Mouse (Mus musculus) layer of hippocampus, adult 8-10 months (tissue): ENCODE results near the gene Ubc. TPM values are rescaled to one million over a fixed set of nuclear protein-coding genes. Genes with fewer than 3 reads are reported as not detected.
"Not testable (repeated sequence)": the region's sequence is repeated elsewhere in the genome, so short reads cannot be mapped to it uniquely, and the experiment has no call there.

Experiments
- DNase-seq, 2 experiments: peaks; one replicate each; pipeline ENCODE4 v3.0.0; 2022; ENCODE audit warnings: low spot score in 2 of 2
- total RNA-seq, 4 experiments: library from RNA; stranded (reverse); gene quantifications; 2 replicates each; pipeline ENCODE4 v1.2.4; 2022

Gene Ubc
- total RNA-seq, result 100 to 1,000 TPM; 769 to 857 (median 823) TPM

DNA sequence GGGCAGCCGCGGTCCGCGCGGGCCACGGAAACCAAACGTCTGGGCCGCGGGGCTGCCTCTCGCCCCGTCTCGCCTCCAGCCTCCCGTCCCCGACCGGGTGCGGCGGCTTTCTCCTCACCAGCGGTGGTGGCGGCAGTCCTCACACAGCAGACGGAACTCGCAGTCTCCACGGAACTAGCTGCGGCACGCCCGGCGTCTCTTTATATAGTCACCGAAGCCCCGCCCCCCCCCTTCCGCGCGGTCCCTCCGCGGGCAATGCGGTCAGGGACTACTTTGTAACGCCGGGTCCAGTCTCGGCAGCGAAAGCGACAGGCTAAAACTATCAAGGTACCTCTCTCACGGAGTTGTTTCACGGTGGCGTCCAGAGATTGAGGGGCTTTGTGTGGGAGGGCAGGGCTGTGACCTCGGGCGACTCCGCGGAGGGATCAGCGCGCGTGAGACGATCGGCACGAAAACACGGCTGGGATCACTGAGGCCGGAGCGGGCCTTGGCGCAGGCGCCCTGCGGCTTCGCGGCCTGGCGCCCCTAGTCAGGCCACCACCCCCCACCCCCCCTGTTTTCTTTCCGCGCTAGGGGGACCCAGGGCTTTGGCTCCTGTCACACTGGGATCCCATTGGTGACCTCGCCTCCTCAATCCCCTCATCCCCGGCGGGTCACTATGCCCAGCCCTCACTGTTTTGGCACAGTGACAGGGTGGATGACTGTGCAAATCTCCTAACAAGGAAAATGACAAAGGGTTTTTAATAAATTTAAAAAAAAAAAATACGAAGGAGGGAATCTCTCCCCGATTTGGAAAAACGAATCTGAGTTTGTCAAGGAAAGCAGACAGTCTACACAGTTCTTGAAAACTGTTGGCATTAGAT is at the start of gene Ubc:
TSS of gene Ubc (minus strand) at position 624 of the 863 bp plus-strand sequence.
- peak; percentile 86 to 89 for DNase-seq

DNA sequence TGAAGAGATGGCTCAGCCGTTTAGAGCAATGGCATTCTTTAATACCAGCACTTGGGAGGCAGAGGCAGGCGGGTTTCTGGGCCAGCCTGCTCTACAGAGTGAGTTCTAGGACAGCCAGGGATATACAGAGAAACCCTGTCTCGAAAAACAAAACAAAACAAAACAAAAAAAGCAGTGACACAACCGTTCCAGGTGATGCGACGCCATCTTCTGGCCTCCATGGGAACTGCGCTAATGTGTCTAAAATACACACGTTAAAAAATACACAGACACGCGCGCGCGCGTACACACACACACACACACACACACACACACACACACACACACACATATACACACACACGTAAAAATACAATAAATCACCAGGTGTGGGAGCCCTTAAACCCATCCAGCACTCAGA is 44.3 kb upstream of the Ubc start:
- not testable (repeated sequence) for DNase-seq

DNA sequence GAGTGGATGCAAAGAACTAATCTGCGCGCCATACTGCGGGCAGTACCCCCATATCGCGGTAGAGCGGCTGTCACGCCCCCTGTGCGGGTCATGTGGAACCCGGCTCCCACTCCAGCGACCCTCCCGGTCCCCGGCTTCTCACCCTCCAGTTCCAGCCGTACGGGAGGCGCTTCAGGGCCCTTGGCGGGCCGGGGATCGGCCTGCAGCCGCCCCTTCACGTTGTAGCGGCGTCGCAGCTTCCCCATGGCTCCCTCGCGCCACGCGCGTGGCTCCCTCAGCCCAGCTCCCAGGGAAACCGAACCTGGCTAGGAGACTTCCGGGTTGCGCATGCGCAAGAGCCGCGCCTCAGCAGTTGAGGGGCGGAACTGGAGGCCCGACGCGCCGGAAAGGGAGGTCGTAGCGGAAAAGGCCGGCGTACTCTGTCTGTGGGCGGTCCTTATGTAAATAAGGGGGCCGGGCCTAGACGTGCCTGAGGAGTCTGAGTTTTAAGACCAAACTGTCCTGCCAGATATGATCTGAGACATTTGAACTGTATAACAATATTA is 43.9 kb upstream of the Ubc start, which contains the start of gene Dhx37:
TSS of gene Dhx37 (minus strand) at position 329 of the 545 bp plus-strand sequence.
- DNase-seq, result peak; percentile 87 to 94

DNA sequence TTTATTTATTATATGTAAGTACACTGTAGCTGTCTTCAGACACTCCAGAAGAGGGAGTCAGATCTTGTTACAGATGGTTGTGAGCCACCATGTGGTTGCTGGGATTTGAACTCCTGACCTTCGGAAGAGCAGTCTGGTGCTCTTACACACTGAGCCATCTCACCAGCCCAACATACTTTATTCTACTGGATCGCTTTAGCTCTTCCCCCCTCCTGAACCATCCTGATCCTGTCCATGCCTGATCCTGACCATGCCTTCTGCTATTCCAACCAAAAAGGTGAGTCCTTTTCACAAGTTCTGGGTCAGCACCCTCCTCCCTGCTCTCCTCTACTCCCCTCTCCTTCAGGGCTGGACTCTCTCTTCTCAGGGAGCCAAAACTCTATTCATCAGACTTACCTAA is 42.3 kb upstream of the Ubc start:
- DNase-seq, result not testable (repeated sequence)

DNA sequence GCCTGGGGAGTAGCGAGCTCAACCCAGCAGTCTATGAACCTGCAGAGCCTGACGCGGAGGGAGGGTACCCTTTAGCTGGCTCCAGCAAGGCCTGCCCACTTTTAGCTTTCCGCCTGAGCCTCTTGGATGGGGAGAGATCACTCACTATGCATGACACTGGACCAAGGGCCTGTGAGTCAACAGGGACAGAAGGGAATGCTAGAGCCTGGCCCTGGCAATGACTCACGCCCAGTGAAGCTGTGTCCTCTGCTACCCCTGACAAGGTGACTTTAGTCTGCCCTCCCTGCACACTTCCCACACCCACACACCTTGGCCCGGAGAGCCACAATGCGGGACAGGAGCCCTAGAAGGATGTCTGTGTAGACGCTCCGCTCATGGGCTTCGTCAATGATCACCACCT is 36.3 kb upstream of the Ubc start:
- no peak for DNase-seq

DNA sequence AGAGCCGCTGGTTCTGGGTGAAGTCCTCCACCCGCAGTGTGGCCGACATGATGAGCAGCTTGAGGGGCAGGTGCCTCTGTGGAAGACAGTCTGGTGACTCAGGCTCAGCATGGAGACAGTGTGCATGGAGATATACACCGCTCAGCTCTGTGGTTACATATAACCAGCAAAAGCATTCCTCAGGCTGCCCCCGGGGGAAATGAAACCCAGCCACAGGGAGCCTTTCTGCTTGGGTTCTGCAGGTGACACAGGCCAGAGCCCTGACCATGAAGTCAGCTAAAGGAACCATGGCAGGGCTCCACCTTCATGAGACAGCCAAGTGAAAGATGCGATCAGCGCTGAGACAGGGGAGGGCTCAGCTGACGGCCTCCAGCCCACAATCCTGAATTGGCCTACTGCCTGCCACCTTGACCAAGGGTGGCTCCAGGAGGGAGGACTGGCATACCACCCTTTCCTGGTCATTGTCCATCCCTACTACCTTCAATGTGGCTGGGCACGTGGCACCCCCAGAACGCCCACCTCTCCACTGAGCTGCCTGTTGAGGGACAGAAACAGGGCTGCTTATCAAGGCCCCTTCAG is 35.8 kb upstream of the Ubc start:
- no peak for DNase-seq

DNA sequence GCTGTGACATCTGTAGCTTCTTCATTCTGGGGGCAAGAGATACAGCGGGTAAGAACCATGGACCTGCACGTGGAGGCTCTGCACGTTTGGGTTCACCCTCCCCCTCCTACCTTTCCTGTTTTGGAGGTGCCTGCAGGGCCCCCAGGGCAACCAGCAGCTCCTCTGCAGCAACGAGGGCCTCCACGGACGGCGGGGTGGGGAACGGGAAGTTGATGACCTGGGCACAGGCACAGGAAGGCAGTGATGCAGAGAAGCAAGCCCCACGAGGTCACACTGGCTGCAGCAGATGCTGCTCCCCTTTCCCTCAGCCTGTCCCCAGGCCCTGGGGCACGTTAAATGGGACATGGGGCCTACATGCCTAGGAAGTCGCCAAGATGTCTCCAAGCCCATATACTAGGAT is 29.1 kb upstream of the Ubc start:
- no peak for DNase-seq

DNA sequence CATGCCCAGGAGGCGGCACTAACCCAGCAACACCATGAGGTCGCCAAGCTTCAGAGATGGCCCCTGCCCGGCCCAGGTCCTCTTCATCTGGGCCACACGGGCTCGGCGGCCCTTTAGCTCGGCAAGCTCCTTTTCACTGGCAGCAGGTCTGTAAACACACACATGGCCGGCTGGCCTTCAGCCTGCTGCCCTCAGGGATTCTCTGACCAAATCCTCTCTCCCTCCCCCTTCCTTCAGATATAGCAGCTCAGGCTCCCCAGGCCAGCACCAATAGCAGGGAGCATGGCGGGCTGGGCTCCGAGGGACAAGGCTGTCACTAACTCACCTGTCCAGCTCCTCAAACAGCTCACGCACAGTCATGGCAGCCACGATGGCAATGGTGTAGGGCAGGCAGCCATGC is 28.6 kb upstream of the Ubc start:
- no peak for DNase-seq

DNA sequence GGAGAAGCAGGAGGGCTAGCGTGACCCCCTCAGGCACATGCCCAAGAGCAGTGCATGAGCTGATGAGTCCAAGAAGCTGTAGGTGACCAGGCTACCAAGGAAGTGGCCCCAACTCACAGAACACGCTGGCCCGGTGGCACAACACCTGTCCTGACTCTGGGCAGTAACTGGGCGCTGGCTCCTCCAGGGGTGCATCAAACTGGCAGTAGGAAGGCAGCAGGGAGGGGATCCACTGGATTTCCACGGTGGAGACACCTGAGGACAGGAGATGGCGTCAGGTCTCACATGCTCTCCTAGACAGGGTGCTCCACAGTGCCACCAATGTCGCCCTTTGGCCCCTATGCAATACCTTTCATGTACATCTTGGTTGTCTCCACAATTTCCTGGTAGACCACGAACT is 26.2 kb upstream of the Ubc start:
- DNase-seq, result no peak

DNA sequence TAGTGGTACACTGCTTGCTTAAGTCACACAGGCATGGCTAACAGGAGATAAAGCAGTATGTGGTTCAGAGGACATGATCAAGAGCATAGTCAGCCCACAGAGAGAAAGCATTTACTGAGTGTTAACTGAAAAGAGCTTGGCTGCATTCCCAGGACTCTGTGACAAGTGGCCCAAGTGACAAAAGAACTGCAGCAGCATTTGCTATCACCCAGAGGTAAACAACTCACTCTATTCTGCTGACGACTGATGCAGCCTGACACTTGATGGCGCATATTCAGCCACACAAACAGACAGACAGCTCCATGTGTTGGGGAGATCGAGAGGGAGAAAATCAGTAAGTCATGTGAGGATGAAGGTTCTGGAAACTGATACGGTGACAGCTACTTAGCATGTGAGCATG is 23.8 kb upstream of the Ubc start:
- no peak for DNase-seq

DNA sequence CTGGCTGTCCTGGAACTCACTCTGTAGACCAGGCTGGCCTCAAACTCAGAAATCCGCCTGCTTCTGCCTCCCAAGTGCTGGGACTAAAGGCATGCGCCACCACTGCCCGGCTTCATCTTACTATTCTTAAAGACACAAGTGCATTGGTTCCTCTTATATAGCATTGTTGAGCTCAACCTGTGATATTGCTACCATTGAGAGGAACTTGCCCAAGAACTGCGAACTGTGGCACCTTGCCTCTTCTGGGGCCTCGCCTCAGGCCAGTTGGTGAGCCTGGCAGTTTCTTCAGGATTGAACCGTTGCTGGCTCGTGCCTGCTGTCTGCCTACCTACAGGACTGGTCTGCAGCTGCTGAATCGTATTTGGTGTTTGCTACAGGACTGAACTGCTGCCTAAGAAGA is 22.5 kb upstream of the Ubc start:
- DNase-seq, result not testable (repeated sequence)

DNA sequence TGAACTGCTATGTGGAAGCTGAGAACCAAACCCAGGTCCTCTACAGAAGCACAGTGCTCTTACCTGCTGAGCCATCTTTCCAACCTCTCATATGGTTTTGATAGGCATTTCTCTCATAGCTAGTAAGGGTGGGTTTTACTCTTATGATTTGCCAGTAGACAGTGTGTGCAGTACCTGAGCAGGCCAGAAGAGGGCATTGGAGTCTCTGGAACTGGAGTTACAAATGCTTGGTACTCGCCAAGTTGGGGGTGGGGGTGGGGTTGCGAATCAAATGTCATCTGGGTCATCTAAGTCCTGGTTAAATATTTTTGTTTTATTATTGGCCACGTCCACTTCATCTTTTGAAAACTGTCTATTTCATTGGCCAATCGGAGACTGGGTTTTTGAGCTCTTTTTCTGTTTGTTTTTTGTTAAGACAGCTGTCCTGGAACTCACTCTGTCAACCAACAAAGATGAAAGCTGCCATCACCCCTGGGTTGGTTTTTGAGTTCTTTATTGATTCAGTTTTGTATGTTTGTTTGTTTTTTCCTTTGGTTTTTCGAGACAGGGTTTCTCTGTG is 22.0 kb upstream of the Ubc start:
- DNase-seq, result peak in 1 of 2 experiments; percentile 77

DNA sequence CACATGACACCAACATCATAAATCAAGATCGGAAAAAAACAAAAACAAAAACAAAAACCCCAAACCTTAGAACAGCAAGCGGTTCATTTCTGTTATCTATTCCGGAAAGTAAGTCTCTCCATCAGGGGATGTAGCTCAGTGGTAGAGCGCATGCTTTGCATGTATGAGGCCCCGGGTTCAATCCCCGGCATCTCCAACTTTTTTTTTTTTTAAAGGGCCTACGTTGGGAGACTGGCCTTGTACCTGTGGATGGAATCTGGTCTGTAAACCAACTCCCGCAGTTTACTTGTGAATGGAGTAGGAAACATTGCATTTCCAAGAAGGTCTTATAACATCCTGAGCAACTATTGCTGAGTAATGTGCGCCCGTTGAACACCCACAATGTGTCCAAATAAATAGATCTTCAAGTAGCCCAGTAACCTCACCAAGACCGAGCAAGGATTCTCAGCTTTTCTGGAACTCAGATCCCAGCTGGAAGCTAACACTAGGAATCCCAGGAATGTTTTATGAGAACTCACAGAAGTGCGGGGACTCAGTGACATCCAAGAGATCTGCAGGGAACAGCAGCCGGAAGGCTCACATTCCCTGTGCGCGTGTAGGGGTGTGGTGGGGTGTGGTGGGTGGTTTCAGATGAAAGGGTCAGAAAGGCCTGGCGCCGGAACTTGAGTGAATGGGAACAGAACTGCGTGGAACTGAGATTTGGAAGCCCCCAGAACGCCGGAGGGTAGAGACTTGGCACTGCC is 19.5 kb upstream of the Ubc start:
- DNase-seq, result peak in 1 of 2 experiments; percentile 64

DNA sequence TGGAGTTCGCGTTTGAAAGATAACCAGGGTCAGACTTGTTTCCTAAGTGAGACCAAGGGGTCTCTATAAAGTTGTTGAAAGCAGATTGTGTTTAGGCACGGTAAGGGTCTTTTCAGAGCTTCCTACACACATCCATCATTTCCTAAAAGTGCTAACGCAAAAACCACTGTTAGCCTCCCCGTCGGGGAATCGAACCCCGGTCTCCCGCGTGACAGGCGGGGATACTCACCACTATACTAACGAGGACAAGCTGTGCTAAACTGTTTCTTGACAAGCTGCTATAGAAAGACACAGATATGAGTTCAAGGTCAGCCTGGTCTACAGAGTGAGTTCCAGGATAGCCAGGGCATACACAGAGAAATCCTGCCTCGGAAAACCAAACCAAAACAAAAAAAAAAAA is 18.8 kb upstream of the Ubc start:
- DNase-seq, result peak; percentile 79 to 89

DNA sequence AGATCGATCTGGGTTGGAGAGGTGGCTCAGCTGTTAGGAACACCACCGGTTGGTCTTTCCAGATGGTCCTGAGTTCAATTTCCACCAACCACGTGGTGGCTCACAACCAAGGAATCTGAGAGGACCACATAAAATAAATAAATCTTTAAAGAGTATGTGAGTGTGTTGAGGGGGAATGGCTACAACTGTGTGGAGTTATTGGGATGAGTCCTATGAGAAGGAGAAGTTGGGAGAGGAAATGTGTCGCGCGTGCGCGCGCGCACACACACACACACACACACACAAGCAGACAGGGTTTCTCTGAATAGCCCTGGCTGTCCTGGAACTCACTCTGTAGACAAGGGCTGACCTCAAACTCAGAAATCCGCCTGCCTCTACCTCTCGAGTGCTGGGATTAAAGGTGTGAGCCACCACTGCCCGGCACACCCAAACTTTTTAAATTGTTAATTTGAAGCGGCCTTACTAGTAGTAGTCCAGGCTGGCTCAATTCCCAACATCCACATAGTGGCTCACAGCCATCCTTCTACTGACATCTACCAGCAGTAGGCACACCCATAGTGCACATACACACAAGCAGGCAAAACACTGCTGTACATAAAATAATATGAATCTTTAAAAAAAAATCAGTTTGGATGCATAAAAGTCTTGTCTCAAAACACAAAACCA is 18.0 kb upstream of the Ubc start:
- DNase-seq, result no peak

DNA sequence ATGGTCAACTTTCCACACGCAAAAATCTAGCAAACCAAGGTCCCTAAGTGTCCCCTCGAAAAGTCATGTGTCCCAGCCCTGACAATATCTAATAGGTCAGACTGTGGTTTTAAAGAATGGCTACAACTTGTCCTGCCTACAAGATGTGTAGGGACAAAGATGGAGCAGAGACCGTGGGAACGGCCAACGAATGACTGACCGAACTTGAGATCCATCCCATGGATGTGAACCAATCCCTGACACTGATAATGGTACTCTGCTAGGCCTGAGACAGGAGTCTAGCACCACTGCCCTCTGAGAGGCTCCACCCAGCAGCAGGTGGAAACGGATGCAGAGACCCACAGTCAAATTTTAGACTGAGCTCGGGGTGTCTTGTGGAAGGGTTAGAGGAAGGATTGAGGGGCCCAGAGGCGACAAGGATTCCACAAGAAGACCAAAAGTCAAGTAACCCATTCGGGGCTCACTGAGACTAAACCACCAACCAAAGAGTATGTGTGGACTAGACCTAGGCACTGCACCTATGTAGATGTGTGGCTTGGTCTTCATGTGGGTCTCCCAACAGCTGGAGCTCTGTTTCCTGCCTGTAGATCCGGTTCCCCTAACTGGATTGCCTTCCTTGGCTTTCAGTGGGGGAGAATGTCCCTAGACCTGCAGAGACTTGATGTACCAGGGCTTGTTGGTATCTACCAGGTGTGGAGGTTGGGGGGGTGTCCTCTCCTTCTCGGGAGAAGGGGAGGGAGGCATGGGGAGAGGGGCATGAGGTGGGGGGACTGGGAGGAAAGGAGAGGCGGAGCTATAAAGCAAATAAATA is 17.2 kb upstream of the Ubc start:
- no peak for DNase-seq

DNA sequence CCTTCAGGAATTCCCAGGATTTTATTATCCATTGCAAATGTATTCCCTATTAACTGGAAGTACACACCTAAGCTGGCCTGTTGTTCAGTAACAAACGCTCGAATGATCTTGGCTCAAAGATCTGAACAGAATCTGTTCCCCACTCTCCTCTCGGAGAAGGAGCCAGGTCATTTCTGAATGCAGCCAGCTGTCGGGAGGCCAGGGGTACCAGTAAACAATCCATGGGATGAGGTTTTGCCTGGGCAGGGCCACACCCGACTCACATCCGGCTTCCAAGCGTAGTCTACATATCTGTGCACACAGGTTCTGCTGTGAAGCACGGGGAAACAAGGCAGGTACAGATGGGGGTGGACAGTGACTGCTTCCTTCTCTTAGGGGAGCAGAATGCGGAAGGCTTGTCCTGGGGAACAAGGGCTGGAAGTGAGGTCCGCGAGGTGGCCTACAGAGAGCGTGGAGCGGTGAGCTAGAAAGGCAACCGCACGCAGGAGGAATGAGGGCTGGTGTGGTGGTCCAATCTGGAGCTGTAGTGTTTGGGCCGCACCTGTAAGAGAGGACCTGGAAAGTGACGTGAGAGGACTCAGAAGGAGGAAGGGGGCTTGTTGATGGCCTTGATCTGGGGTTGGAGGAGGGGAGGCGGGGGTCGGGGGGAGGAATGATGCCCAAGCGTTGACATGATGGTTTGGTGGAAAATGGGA is 16.5 kb upstream of the Ubc start:
- peak; percentile 49 to 74 for DNase-seq

DNA sequence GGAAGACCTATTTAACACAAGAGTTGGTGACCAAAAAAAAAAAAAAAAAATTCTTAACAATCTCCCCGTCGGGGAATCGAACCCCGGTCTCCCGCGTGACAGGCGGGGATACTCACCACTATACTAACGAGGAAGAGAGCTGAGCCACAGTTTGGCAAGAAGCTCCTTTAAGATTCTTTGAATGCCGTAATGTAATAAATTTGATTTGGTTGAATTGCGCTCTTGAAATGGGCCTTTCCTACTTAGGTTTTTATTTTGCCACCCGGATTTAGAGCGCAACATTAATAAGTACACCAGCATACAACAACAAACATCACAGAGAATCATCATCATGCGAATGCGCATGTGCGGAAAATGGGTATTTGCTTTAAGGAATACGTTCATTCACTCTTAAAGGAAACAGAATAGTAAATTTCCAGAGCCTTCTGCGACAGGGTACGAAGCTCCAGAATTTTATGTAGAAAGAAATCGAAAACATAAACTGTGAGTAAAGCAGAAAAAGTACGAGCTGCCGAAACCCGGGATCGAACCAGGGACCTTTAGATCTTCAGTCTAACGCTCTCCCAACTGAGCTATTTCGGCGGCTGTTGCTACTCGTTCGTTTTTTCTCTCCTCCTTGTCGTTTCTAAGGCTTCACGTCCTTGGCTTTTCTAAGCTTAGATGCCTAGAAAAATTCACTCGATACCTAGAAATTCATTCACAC is 15.7 kb upstream of the Ubc start:
- DNase-seq, result peak; percentile 85 to 94
